Comparison of ENCODE assay signal across 1 mouse cellular context in genomic region chr9:123991312-123991906, GRCm38 (mm10).
A peak's percentile ranks its signal among the peaks of the same experiment; 100 is the strongest.
TF ChIP-seq lines count a peak whose summit lies in the region.

No protein-coding gene starts in this region.

TF ChIP-seq in MEL, 35 proteins besides CTCF, POLR2A, EP300 and RAD21 (continued from another document):
- peak; percentile 94 for TF ChIP-seq TAL1 (IDR thresholded peaks at IDR 0.05; ENCODE audit: low read length)
